Mouse (Mus musculus): ENCODE data around the gene Smim4.

- no peak for TF ChIP-seq ZC3H11A (IDR thresholded peaks at IDR 0.05; ENCODE audit: low read depth, low read length)
- TF ChIP-seq POLR2AphosphoS2 (IDR thresholded peaks at IDR 0.05; ENCODE audit: low read depth, low read length): no peak
- no peak for TF ChIP-seq CTCF (conservative IDR thresholded peaks at IDR 0.05 in 1 of 2, IDR thresholded peaks at IDR 0.05 in 1 of 2; ENCODE audit: low read depth in 2 of 2, low read length in 2 of 2)
- no peak for TF ChIP-seq POLR2A (IDR thresholded peaks at IDR 0.05; ENCODE audit: low read depth, low read length)
- TF ChIP-seq MAZ (IDR thresholded peaks at IDR 0.05; ENCODE audit: low read depth, low read length): no peak
- TF ChIP-seq EP300 (IDR thresholded peaks at IDR 0.05; ENCODE audit: low read length): no peak
- TF ChIP-seq MXI1 (IDR thresholded peaks at IDR 0.05; ENCODE audit: low read depth, low read length): no peak
- TF ChIP-seq KAT2A (IDR thresholded peaks at IDR 0.05; ENCODE audit: insufficient replicate concordance, low read length): no peak
- TF ChIP-seq MAFK (IDR thresholded peaks at IDR 0.05; ENCODE audit: insufficient replicate concordance, low read length): no peak
- TF ChIP-seq TCF12 (IDR thresholded peaks at IDR 0.05; ENCODE audit: low read depth, low read length): no peak
These were observed 10.9 kb upstream of the Smim4 start for GRCm38 (mm10) chr14:31139666-31140065.

Data from CH12.LX (cell line).